Mouse (Mus musculus): ENCODE data around the gene Xpr1.

Xpr1 gene

GRCm38 (mm10) chr1:155416701-155417677 lies at the start of gene Xpr1:
Gene Xpr1 (minus strand): TSS chr1:155417415.
- peak; percentile 96 to 97 for DNase-seq (ENCODE audit: low spot score in 2 of 2)

GRCm38 (mm10) chr1:155463442-155463841 lies 46.2 kb upstream of the Xpr1 start:
- no peak for DNase-seq (ENCODE audit: low spot score in 2 of 2)

- no peak for DNase-seq (ENCODE audit: low spot score in 2 of 2)
Measured at GRCm38 (mm10) chr1:155462582-155462981, 45.4 kb upstream of the Xpr1 start.

GRCm38 (mm10) chr1:155457532-155457931 lies 40.3 kb upstream of the Xpr1 start:
- no peak for DNase-seq (ENCODE audit: low spot score in 2 of 2)

GRCm38 (mm10) chr1:155453180-155453579 lies 36.0 kb upstream of the Xpr1 start:
- no peak for DNase-seq (ENCODE audit: low spot score in 2 of 2)

GRCm38 (mm10) chr1:155448932-155449331 lies 31.7 kb upstream of the Xpr1 start:
- DNase-seq (ENCODE audit: low spot score in 2 of 2), result peak; percentile 48 to 54

- no peak for DNase-seq (ENCODE audit: low spot score in 2 of 2)
Measured at GRCm38 (mm10) chr1:155447277-155447676, 30.1 kb upstream of the Xpr1 start.

- DNase-seq (ENCODE audit: low spot score in 2 of 2), result no peak
Measured at GRCm38 (mm10) chr1:155443115-155443514, 25.9 kb upstream of the Xpr1 start.

- peak; percentile 32 to 52 for DNase-seq (ENCODE audit: low spot score in 2 of 2)
Measured at GRCm38 (mm10) chr1:155442521-155443001, 25.3 kb upstream of the Xpr1 start.

- no peak for DNase-seq (ENCODE audit: low spot score in 2 of 2)
Measured at GRCm38 (mm10) chr1:155439551-155439950, 22.3 kb upstream of the Xpr1 start.

GRCm38 (mm10) chr1:155438525-155438924 lies 21.3 kb upstream of the Xpr1 start:
- DNase-seq (ENCODE audit: low spot score in 2 of 2), result no peak

- DNase-seq (ENCODE audit: low spot score in 2 of 2), result no peak
Measured at GRCm38 (mm10) chr1:155429304-155429703, 12.1 kb upstream of the Xpr1 start.

GRCm38 (mm10) chr1:155427126-155427865 lies 10.1 kb upstream of the Xpr1 start:
- peak in 1 of 2 experiments; percentile 40 for DNase-seq (ENCODE audit: low spot score in 2 of 2)

GRCm38 (mm10) chr1:155425743-155426315 lies 8.6 kb upstream of the Xpr1 start:
- peak in 1 of 2 experiments; percentile 49 for DNase-seq (ENCODE audit: low spot score in 2 of 2)

- DNase-seq (ENCODE audit: low spot score in 2 of 2), result no peak
Measured at GRCm38 (mm10) chr1:155425285-155425684, 8.1 kb upstream of the Xpr1 start.

- DNase-seq (ENCODE audit: low spot score in 2 of 2), result no peak
Measured at GRCm38 (mm10) chr1:155423801-155424200, 6.6 kb upstream of the Xpr1 start.

- no peak for DNase-seq (ENCODE audit: low spot score in 2 of 2)
Measured at GRCm38 (mm10) chr1:155422022-155422421, 4.8 kb upstream of the Xpr1 start.

GRCm38 (mm10) chr1:155416147-155416700 lies 991 bp downstream of the Xpr1 start:
- DNase-seq (ENCODE audit: low spot score in 2 of 2), result no peak

GRCm38 (mm10) chr1:155415421-155415820 lies 1.8 kb downstream of the Xpr1 start:
- DNase-seq (ENCODE audit: low spot score in 2 of 2), result no peak

GRCm38 (mm10) chr1:155412705-155413104 lies 4.5 kb downstream of the Xpr1 start:
- DNase-seq (ENCODE audit: low spot score in 2 of 2), result no peak

- DNase-seq (ENCODE audit: low spot score in 2 of 2), result no peak
Measured at GRCm38 (mm10) chr1:155408577-155408966, 8.6 kb downstream of the Xpr1 start.
